Mouse (Mus musculus) lung, adult 2 months (tissue): ENCODE measurements at regions not wholly inside any gene's neighbourhood (a gene's known extent, or its start where the extent isn't known, plus 50 kb on each side); places are given as distances from the start of the nearest gene placed in this dataset.

Source experiments
- CTCF ChIP-seq: fragments of 200-500 bp; IDR thresholded peaks from 2 replicates; pipeline ENCODE4 v1.5.1; 2011; ENCODE audit warnings: mild to moderate bottlenecking, low read length, control low read depth; ENCODE audit not compliant: insufficient read depth
- POLR2A ChIP-seq: fragments of 200-500 bp; IDR thresholded peaks from 2 replicates; pipeline ENCODE4 v1.6.1; 2011; ENCODE audit warnings: low read depth, mild to moderate bottlenecking, control low read depth, low read length, borderline replicate concordance; ENCODE audit errors: extremely low read depth

- TF ChIP-seq POLR2A (no peak), CTCF (no peak)
These were observed 213.0 kb downstream of the Zfp326 start for GRCm38 (mm10) chr5:106089332-106089731.
